Mouse (Mus musculus) hindbrain, embryonic 13.5 days (tissue): ENCODE results near the gene Parp6. TPM values are rescaled to one million over a fixed set of nuclear protein-coding genes. Genes with fewer than 3 reads are reported as not detected.

Source experiments
- ATAC-seq: fragments of 200-750 bp; cut with Nextera tagmentation; 2 replicates; pipeline ENCODE4 v1.8.0; 2017; ENCODE audit warnings: moderate TSS enrichment; ENCODE audit not compliant: low FRiP score
- H3K27ac ChIP-seq: fragments of 300-500 bp; sonication (generic); 2 replicates; pipeline ENCODE4 v1.5.1; 2015; ENCODE audit warnings: inconsistent platforms, mild to moderate bottlenecking, moderate library complexity
- H3K27me3 ChIP-seq: fragments of 300-500 bp; sonication (generic); 2 replicates; pipeline ENCODE4 v1.6.1; 2015; ENCODE audit warnings: mild to moderate bottlenecking, inconsistent platforms
- H3K36me3 ChIP-seq: fragments of 300-500 bp; sonication (generic); 2 replicates; pipeline ENCODE4 v1.6.1; 2015; ENCODE audit warnings: mild to moderate bottlenecking, inconsistent platforms
- H3K4me1 ChIP-seq: fragments of 300-500 bp; sonication (generic); replicated peaks from 2 replicates; pipeline ENCODE4 v1.6.1; 2015; ENCODE audit warnings: inconsistent platforms
- H3K4me2 ChIP-seq: fragments of 300-500 bp; sonication (generic); 2 replicates; pipeline ENCODE4 v1.6.1; 2015; ENCODE audit warnings: inconsistent platforms, mild to moderate bottlenecking, moderate library complexity
- H3K4me3 ChIP-seq: fragments of 300-500 bp; sonication (generic); 2 replicates; pipeline ENCODE4 v1.5.1; 2015; ENCODE audit warnings: mild to moderate bottlenecking, inconsistent platforms
- H3K9ac ChIP-seq: fragments of 300-500 bp; sonication (generic); 2 replicates; pipeline ENCODE4 v1.6.1; 2015; ENCODE audit warnings: mild to moderate bottlenecking, inconsistent platforms
- H3K9me3 ChIP-seq: fragments of 300-500 bp; sonication (generic); 2 replicates; pipeline ENCODE4 v1.6.1; 2016; ENCODE audit warnings: inconsistent platforms
- WGBS: fragments of 180-500 bp; shearing (Covaris S2); methylation state at CpG from one replicate; pipeline ENCODE4 v1.1.7; 2015; 5-methylcytosine and 5-hydroxymethylcytosine counted together
- polyA plus RNA-seq: library from polyadenylated mRNA; unstranded; fragments of >200 nt; fragmentation: Nextera tagmentation; extraction: Ambion mirVana; gene quantifications from 2 replicates; pipeline ENCODE4 v1.2.1, GENCODE M21; 2015

Gene Parp6
- polyA plus RNA-seq, result 185 and 191 TPM in 2 replicates

DNA sequence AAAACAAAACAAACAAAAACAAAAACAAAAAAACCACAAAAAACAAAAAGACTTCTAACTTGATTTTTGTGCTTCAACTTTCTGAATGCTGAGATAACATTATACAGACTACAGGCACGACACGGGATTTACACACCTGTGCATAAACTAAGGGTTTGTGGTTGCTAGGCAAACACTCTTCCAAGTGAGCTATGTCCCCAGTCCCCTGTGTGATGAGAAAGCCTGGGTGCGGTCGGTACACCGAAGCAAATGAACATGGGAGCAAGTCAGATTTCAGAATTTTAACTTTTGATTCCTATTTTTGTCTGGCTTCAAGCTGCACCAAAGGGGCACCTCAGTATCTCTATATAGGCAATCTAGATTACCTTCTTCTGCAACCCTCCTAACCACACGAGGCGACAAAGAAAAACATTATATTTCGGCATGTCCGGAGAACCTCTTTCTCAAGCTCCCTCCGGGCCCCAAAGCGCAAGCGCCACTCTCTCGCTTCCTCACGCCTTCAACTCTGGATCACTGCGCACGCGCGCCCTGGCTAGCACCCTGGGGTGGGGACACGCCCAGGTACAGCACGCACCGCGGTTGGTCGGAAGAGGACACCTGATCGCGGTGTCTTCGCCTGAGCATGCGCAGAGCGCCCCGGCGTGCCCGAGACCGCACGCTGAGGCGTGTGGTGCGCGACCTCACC lies at the start of gene Parp6:
TSS of gene Parp6 (plus strand) at position 663 of the 685 bp plus-strand sequence.
- WGBS, result 1% methylated on average over 34 of the region's 36 CpGs
- Histone ChIP-seq H3K4me2 (peak within 1 kb of the TSS; percentile 69), H3K36me3 (no peaks in the 10 kb centered on the region), H3K27me3 (no peaks in the 10 kb centered on the region), H3K27ac (peak within 1 kb of the TSS; percentile 95), H3K9ac (peak within 1 kb of the TSS; percentile 93), H3K4me1 (peaks cover 37% of the 10 kb centered on the region), H3K4me3 (peak within 1 kb of the TSS; percentile 95), H3K9me3 (no peaks in the 10 kb centered on the region)
- peak; percentile 98 for ATAC-seq

- H3K36me3 ChIP-seq, result no peaks in the 10 kb centered on the region
- ATAC-seq, result no peak
- H3K27ac ChIP-seq, result no peak overlapping the region
- WGBS, result 86% methylated on average over 2 of the region's 2 CpGs
- H3K9ac ChIP-seq, result no peak overlapping the region
- peaks cover 16% of the 10 kb centered on the region for H3K27me3 ChIP-seq
- no peak overlapping the region for H3K4me2 ChIP-seq
- H3K4me3 ChIP-seq, result no peak overlapping the region
- no peaks in the 10 kb centered on the region for H3K9me3 ChIP-seq
- peaks cover 3% of the 10 kb centered on the region; the same call in 1 of the 2 replicates for H3K4me1 ChIP-seq
Observed at GRCm38 (mm10) chr9:59571852-59572251, 45.2 kb upstream of the Parp6 start.

DNA sequence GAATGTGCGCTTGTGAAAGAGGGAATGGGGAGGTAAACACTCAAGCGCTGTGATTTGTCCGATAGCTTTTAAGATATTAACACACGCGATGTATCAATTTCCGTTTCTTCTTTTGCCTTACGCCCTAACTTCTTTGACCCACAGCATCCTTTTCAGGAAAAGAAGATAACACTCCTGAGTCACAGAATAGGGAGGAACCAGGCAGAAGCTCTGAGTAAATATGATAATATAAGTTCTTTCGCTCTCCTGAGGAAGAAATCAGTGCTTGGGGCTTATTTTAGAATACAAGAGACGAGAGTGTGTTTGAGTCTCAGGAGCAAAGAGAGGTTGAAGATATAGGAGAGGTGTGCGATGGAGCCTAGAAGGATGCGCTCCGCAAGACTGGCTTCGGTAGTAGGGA lies 39.7 kb upstream of the Parp6 start:
- Histone ChIP-seq H3K9me3 (no peaks in the 10 kb centered on the region), H3K4me3 (peak overlapping the region; percentile 56), H3K36me3 (no peaks in the 10 kb centered on the region), H3K9ac (peak overlapping the region; percentile 58; the same call in 1 of the 2 replicates), H3K4me2 (peak overlapping the region; percentile 64), H3K27ac (peak overlapping the region; percentile 58), H3K27me3 (peaks cover 22% of the 10 kb centered on the region), H3K4me1 (peaks cover 24% of the 10 kb centered on the region)
- WGBS, result 12% methylated on average over 13 of the region's 13 CpGs
- ATAC-seq, result no peak

DNA sequence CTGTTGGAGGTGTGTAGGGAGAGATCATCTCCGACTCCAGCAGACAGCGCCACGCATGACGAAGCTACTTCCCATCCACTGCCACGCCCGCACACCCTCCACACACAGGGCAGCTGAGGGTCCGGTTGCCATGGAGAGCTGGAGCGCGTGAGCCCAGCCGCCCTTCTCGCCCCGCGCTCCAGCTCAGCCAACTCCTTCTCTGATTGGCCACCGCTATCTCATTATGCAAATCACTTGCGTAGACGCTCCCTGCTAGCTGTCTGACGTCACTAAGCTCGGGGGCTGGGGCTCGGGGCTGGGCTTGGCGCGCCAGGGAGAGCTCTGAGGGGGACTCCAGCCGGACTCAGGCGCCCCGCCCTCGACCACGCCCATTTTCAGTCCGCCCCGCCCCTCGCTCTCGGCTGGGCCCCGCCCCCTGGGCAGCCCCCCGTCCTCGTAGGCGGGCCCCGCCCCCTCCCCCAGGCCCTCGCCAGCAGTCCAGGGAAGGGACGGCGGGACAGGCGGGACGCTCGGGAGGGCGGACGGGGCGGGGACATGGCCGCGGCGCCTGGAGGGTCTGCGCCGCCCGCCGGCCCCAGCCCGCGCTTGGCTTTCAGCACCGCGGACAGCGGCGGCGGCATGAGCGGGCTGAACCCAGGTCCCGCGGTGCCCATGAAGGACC lies 39.1 kb upstream of the Parp6 start, which contains the start of gene Celf6:
TSS of gene Celf6 (plus strand) at position 74 of the 661 bp plus-strand sequence.
- under 1% methylated on average over 42 of the region's 61 CpGs for WGBS
- H3K9ac ChIP-seq, result peak within 1 kb of the TSS; percentile 78
- peak; percentile 97 for ATAC-seq
- no peaks in the 10 kb centered on the region for H3K36me3 ChIP-seq
- peak within 1 kb of the TSS; percentile 64 for H3K4me2 ChIP-seq
- H3K4me3 ChIP-seq, result peak within 1 kb of the TSS; percentile 56
- no peaks in the 10 kb centered on the region for H3K9me3 ChIP-seq
- peaks cover 26% of the 10 kb centered on the region for H3K27me3 ChIP-seq
- H3K27ac ChIP-seq, result peak within 1 kb of the TSS; percentile 62
- H3K4me1 ChIP-seq, result peaks cover 24% of the 10 kb centered on the region

- H3K4me1 ChIP-seq, result peaks cover 24% of the 10 kb centered on the region
- H3K4me2 ChIP-seq, result peak overlapping the region; percentile 64
- WGBS, result 0% methylated on average over 20 of the region's 20 CpGs
- peak overlapping the region; percentile 62 for H3K27ac ChIP-seq
- H3K36me3 ChIP-seq, result no peaks in the 10 kb centered on the region
- peak overlapping the region; percentile 78 for H3K9ac ChIP-seq
- ATAC-seq, result no peak; the same call in 1 of the 2 replicates
- peaks cover 29% of the 10 kb centered on the region for H3K27me3 ChIP-seq
- H3K9me3 ChIP-seq, result no peaks in the 10 kb centered on the region
- peak overlapping the region; percentile 56 for H3K4me3 ChIP-seq
Observed at GRCm38 (mm10) chr9:59578505-59578867, 38.6 kb upstream of the Parp6 start.

DNA sequence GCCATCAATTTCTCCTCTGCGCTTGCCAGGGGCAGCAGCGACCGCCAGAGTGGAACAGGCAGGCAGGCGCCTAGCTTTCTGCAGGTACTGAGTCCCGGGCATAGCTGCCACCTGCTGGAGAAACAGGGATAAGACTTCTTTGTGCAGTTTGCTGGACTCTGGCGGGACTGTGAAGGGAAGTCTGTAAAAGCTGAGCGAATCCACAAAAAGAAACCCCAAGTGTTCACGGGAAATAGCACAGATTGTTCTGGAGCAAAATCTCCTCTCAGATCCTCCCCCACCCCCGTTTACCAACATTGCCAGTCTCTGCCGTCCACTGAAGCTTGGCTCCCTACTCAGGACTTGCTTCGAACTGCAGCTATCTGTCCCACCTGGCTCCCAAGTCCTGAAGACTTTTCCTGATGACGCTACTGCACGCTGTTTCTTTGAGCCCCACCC lies 32.2 kb upstream of the Parp6 start:
- 0 out of 2 replicates have a peak, but pooled peaks have one; percentile 29 for ATAC-seq
- H3K27ac ChIP-seq, result no peak overlapping the region
- H3K4me3 ChIP-seq, result no peak overlapping the region
- no peak overlapping the region for H3K9ac ChIP-seq
- H3K36me3 ChIP-seq, result no peaks in the 10 kb centered on the region
- no peaks in the 10 kb centered on the region for H3K9me3 ChIP-seq
- H3K27me3 ChIP-seq, result peaks cover 30% of the 10 kb centered on the region
- peaks cover 38% of the 10 kb centered on the region for H3K4me1 ChIP-seq
- H3K4me2 ChIP-seq, result peak overlapping the region; percentile 40
- 9% methylated on average over 13 of the region's 13 CpGs for whole genome bisulfite sequencing

GRCm38 (mm10) chr9:59588252-59588651 lies 28.8 kb upstream of the Parp6 start:
- H3K27me3 ChIP-seq, result peaks cover 27% of the 10 kb centered on the region
- no peaks in the 10 kb centered on the region for H3K9me3 ChIP-seq
- H3K4me1 ChIP-seq, result peaks cover 39% of the 10 kb centered on the region
- ATAC-seq, result peak; percentile 41; the same call in 1 of the 2 replicates
- peak overlapping the region; percentile 44 for H3K4me2 ChIP-seq
- WGBS, result 37% methylated on average over 5 of the region's 5 CpGs
- peaks cover 5% of the 10 kb centered on the region; the same call in 1 of the 2 replicates for H3K36me3 ChIP-seq
- H3K27ac ChIP-seq, result peak overlapping the region; percentile 87
- H3K4me3 ChIP-seq, result no peak overlapping the region
- H3K9ac ChIP-seq, result no peak overlapping the region

DNA sequence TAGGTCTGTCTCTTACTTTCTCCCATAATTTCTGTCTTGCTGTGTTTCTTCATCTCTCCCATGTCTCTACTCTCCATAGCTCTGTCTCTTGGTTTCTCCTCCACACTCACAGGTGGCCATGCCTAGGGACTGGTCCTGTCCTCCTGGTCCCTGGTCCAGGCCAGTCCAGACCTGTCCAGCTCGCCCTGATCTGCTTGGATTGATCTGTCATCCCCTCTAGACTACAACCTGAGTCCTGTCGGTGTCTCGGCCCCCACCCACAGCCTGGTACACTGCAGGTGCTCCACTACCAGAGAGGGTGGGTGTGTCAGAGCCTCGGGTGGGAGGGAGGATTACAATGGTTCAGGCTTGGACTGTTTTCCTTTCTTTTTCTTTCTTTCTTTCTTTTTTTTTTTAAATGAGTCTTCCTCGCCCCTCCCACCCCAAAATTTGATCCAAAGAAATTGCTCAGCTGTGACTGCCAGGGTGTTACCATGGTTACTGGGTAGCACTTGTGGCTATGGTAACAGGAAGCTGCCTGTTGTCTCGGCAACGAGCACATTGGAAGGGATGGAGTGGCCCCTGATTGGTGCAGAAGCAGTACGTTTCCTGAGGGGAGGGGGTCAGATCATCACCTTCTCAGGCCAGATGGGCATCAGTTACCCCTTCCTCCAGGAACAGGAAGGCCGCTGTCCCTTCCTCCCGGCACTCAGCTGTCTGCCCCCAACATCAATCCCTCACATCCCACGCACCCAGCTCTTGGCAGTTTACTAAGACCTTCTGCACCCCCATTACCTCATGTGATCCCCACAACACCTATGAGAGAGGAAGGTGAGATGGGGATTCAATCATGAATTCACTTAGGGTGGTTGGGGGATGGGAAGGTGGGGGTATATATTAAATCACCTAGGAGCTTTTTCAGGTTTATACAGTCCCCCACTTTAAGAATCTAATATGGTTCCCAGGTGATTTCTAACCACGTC lies 28.1 kb upstream of the Parp6 start:
- Histone ChIP-seq H3K4me3 (peak overlapping the region; percentile 17; the same call in 1 of the 2 replicates), H3K27ac (peak overlapping the region; percentile 87), H3K9me3 (no peaks in the 10 kb centered on the region), H3K9ac (no peak overlapping the region), H3K36me3 (peaks cover 5% of the 10 kb centered on the region; the same call in 1 of the 2 replicates), H3K4me2 (peak overlapping the region; percentile 44), H3K4me1 (peaks cover 39% of the 10 kb centered on the region), H3K27me3 (peaks cover 22% of the 10 kb centered on the region)
- peak; percentile 75 for ATAC-seq
- 24% methylated on average over 12 of the region's 12 CpGs for WGBS

DNA sequence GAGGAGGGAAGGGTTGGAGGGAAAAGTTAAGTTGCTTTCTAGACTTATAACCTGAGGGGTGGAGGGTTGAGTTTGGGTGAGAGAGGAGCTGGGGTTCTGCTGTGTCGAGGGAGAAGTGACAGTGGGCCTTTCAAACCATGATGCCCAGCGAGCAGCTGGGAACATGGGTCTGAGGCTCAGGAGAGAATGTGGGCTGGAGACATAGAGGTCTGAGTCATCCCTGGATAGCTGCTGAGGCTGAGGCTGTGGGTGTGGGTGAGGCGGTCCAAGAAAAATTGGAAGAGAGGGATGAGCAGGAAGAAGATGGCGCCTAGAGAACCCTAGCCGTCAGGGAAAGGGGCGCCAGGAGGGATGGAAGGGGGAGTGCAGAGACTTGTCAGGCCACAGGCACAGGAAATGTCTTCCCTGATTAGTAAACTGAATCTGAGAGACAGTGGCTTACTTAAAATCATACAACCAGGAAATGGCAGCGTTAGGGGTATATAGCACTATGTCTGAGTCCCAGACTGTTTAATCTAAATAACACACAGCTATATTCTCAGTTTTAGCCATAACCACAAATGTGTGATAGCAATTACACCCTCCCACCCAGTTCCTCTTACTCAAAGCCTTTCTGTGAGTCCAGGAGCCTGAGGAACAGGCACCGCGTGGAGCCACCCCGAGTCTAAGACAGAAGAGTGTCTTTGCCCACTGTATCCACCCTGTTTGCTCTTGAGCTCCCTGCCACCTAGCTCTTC lies 27.2 kb upstream of the Parp6 start:
- H3K27me3 ChIP-seq, result peaks cover 22% of the 10 kb centered on the region
- H3K36me3 ChIP-seq, result peaks cover 5% of the 10 kb centered on the region; the same call in 1 of the 2 replicates
- H3K9me3 ChIP-seq, result no peaks in the 10 kb centered on the region
- WGBS, result 82% methylated on average over 10 of the region's 10 CpGs
- H3K4me1 ChIP-seq, result peaks cover 36% of the 10 kb centered on the region
- H3K9ac ChIP-seq, result no peak overlapping the region
- 0 out of 2 replicates have a peak overlapping the region, but pooled peaks have one; percentile 12 for H3K27ac ChIP-seq
- H3K4me2 ChIP-seq, result peak overlapping the region; percentile 44
- no peak for ATAC-seq
- no peak overlapping the region for H3K4me3 ChIP-seq

GRCm38 (mm10) chr9:59601661-59602060 lies 15.4 kb upstream of the Parp6 start:
- Histone ChIP-seq H3K9me3 (no peaks in the 10 kb centered on the region), H3K36me3 (peaks cover 27% of the 10 kb centered on the region), H3K9ac (no peak overlapping the region), H3K27me3 (peaks cover 20% of the 10 kb centered on the region), H3K27ac (no peak overlapping the region), H3K4me2 (no peak overlapping the region), H3K4me1 (no peaks in the 10 kb centered on the region), H3K4me3 (no peak overlapping the region)
- WGBS, result 82% methylated on average over 8 of the region's 8 CpGs
- ATAC-seq, result no peak

DNA sequence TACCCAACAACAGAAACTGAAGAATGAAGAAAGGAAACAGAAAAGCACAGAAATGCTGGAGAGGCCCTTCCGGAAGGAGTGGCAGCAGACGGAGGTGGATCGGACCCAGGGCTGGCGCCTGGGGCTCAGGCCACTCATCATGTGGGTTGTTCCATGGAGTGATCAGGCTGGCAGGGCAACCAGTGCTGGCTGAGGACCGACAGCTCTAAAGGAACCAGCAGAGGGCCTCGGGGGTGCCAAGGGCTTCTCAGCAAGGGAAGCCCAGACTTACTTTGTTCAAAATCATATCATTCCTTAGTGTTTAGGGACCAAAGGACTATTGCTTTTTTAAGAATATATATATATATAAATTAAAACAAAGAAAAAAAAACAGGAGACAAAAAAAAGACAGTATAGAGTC lies 11.1 kb upstream of the Parp6 start:
- no peak overlapping the region for H3K9ac ChIP-seq
- H3K9me3 ChIP-seq, result no peaks in the 10 kb centered on the region
- no peak overlapping the region for H3K27ac ChIP-seq
- no peak overlapping the region for H3K4me3 ChIP-seq
- H3K36me3 ChIP-seq, result peaks cover 35% of the 10 kb centered on the region
- peaks cover 20% of the 10 kb centered on the region for H3K27me3 ChIP-seq
- no peaks in the 10 kb centered on the region for H3K4me1 ChIP-seq
- H3K4me2 ChIP-seq, result no peak overlapping the region
- 65% methylated on average over 6 of the region's 6 CpGs for WGBS
- ATAC-seq, result no peak
